Mouse (Mus musculus) cerebellum, adult 9-11 months (tissue): ENCODE data around the gene Arhgap45.

Experiments used
- DNase-seq: peaks from one replicate; pipeline ENCODE4 v3.0.0; 2022

The Arhgap45 gene

DNA sequence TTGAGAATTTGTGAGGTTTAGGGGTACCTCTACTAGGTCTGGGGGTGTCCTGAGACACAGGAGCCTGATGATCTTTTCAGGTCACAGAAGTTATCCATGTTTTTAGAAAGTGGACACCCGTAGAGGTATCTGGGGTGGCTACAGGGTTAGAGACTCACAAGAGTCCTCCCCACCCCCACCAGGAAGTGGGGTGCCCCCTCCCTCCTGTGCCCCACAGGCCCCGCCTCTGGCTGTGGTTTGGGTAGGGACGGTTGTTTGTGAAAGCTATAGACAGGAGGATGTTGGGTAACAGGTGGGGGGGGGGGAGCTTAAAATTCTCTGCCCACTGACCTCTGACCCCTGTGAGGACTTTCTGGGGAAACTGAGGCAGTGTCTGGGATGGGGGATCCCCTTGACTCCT lies 908 bp downstream of the Arhgap45 start:
- no peak for DNase-seq

DNA sequence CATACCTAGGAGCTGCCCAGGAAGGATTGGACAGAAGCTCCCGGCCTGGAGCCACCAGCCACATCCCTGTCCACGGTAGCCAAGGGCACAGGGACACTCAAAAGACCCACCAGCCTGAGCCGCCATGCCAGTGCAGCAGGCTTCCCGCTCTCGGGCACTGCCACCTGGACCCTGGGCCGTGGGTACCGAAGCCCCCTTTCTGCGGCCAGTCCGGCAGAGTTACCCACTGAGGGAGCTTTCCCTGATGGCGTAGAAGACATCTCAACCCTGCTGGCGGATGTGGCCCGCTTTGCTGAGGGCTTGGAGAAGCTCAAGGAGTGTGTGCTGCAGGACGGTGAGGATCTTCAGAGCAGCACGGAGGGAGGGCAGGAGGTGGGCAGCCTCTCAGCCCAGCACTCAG lies 1.3 kb downstream of the Arhgap45 start:
- no peak for DNase-seq

- no peak for DNase-seq
These were observed 2.4 kb downstream of the Arhgap45 start for GRCm38 (mm10) chr10:80018739-80019297.

DNA sequence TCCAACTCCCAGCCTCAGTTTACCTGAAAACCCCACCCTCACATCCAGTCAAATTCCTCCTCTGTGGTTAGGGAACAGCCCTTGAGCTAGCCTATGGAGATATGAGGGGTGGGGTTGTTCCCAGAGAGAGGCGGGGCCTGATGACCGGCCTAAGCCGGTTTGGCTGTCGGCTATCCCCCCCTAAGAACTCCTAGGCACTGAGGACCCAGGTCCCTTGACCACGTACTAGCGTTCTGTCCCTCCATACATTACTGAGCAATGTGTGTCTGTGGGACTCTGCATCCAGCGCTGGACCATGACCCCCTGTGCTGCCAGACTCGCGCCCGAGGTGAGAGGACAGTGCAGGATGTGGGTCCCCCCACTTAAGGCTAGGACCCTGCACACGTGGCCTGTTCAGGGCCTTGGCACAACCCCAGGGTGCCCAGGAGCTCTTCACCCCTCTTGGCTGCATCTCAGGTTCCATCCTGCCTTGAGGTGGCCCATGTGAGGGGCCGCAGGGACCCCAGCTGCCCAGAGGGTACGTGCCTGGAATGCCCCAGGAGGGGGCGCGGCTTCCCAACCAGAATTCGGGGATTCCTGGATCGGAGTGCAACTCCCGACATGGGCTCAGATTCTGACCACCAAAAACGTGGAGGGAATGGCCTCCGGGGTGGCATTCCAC lies 3.1 kb downstream of the Arhgap45 start:
- DNase-seq, result no peak

GRCm38 (mm10) chr10:80020191-80020590 lies 3.7 kb downstream of the Arhgap45 start:
- DNase-seq, result no peak

GRCm38 (mm10) chr10:80020603-80021319 lies 4.3 kb downstream of the Arhgap45 start:
- no peak for DNase-seq

DNA sequence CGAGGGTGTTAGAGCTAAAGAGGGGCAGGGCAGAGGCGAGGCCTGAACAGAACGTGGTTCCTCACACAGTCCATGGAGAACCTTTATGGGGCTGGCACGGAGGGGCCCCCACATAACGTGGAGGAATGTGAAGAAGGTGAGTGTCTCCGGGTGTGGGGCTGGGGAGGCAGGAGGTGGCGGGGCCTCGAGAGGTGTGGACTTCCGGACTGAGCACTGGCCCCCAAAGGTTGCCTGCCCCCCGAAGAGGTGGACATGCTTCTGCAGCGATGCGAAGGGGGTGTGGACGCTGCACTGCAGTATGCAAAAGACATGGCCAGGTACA lies 4.8 kb downstream of the Arhgap45 start:
- DNase-seq, result no peak

- no peak for DNase-seq
These were observed 5.7 kb downstream of the Arhgap45 start for GRCm38 (mm10) chr10:80022164-80022563.

GRCm38 (mm10) chr10:80022806-80023205 lies 6.4 kb downstream of the Arhgap45 start:
- DNase-seq, result no peak

GRCm38 (mm10) chr10:80023758-80024157 lies 7.3 kb downstream of the Arhgap45 start:
- DNase-seq, result no peak

- no peak for DNase-seq
These were observed 8.0 kb downstream of the Arhgap45 start for GRCm38 (mm10) chr10:80024229-80025043.

GRCm38 (mm10) chr10:80025044-80025347 lies 8.5 kb downstream of the Arhgap45 start:
- no peak for DNase-seq

- DNase-seq, result no peak
These were observed 9.0 kb downstream of the Arhgap45 start for GRCm38 (mm10) chr10:80025463-80025862.

DNA sequence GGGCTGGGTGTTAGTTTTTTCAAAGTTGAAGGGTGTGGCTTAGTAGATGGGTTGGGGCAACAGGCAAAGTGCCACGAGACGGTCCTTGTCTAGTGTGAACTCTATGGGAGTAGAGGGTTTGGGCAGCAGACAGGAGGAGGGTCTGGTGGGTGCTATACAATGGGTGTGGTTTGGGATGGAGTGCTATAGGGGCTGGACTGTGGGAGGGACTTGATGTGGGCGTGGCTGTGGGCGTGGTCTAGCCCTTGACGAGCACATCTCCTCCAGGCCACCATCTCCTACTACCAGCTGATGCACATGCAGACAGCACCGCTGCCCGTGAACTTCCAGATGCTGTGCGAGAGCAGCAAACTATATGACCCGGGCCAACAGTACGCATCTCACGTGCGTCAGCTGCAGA lies 9.4 kb downstream of the Arhgap45 start:
- no peak for DNase-seq

- DNase-seq, result no peak
These were observed 11.4 kb downstream of the Arhgap45 start for GRCm38 (mm10) chr10:80027681-80028520.

- no peak for DNase-seq
These were observed 12.0 kb downstream of the Arhgap45 start for GRCm38 (mm10) chr10:80028521-80028846.

DNA sequence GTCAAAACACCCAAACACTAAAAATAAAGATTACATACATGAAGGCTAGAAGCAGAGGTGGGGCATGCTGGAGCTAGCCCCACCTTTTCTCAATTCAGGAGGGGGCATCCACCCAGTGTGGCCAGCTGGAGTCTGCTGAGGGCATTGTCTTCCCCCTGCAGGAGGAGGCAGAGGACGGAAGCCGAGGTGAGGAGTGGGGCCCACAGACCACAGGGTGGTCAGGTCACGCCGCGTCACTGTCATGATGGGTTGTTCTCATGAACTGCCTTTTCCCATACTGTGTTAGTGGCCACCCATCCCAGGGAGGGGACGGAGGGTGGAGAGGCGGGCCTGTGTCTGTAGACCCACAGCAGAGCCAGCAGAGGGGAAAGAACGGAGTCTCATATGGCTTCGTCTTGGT lies 13.7 kb downstream of the Arhgap45 start:
- no peak for DNase-seq

DNA sequence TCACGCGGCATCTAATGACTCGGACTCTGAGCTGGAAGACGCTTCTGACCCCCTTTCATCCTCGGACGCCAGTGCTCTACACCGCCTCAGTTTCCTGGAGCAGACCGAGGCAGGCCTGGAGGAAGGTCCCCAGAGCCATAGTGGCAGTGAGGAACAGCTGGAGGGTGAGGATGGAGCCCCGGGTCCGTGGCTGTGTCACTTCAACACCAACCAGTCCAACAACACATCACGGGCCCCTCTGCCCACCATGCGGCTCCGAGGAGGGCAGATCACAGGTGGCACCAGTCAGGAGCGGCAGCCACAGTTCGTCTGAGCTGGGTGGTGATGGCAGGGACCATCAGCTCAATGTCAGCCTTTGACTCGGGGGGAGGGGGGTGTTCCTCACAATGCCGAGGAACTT lies 14.3 kb downstream of the Arhgap45 start:
- no peak for DNase-seq

DNA sequence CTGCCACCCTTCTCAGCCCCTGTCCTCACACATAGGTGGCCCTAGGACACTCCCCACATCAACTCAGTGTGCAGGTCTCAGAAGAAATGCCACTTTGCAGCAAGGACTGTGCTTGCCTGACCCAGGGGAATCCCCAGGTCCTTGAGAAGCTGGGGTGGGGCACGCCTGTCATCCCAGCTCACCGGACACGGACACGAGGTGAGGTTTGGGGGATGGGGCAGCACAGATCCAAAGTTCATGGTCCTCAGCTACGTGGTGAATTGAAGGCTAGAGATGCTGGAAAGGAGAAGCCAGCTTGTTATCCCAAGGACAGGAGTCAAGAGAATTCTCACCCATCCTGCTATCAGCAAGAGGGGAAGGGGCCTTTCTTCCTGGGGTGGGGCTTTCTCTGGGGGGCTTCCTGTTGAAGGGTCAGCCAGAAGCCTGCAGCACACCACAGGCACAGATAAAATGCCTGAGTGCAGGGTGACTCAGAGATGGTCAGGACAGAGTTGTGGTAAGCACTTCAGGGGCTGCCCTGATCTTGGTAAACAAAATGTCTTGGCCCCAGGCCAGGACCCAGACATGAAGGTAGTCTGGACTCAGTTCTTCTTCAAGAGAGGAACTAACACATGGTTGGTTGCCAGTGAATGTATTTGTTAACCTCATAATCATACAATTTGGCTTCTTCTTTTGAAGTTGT lies 16.5 kb downstream of the Arhgap45 start:
- DNase-seq, result peak; percentile 44

DNA sequence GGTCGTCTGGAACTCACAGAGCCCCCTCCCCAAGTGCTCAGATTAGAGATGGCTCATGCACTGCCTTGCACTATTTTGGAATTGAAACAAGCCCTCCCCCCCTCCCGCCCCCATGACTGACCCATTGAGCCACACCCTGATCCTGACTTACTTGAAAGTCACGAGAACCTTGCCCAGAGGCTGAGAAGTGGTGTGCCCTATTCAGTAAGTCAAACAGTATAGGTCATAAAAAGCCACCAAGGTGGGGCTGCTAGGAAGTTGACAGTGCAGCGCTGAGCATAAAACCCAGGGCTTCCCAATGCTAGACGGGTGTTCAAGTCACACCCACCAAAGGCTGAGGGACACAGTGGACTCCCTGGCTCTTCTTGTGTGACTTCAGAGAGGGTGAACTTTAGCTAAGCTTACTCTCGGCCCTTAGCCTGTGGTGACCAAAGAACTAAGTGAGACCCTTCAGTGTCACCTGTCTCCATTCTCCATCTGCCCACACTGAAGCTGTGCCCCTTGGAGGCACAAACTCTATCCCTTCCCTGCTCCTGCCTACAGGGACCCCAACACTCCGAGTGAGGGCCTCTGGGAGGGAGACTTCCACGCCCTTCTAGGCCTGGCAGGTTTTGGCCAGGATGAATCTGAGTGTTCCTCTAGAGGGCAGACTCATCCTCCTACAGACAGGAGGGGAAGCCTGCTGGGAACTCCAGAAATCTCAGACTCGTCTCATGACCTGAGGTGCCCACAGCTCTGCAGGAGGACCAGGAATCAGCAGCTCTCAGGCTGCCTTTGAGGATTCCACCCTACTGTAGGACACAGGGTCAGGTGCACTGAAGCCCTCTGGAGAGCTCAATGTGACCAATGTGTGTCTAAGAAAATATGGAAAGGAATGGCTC lies 17.3 kb downstream of the Arhgap45 start:
- peak; percentile 63 for DNase-seq

DNA sequence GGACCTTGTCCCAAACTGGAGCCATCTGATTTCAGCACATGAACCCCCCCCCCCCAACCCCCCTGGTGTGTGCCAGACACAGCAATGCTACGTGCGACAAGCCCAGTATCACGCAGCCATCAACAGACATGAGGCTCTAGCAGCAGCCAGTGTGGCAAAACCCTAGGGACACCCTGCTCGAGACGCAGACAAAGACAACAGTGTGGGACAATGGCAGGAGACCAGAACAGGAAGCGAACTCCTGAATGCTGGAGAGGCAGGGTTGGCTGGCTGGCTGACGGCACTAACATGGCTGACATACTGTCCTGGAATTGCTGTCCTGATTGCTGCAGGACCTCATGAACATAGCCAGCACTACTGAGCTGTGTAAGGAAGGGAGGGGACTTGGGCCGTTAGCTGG lies 18.7 kb downstream of the Arhgap45 start:
- no peak for DNase-seq
